Mouse (Mus musculus): ENCODE measurements around the gene Suz12.
"Not testable (repeated sequence)": the region's sequence is repeated elsewhere in the genome, so short reads cannot be mapped to it uniquely, and the experiment has no call there.

Gene Suz12

DNA sequence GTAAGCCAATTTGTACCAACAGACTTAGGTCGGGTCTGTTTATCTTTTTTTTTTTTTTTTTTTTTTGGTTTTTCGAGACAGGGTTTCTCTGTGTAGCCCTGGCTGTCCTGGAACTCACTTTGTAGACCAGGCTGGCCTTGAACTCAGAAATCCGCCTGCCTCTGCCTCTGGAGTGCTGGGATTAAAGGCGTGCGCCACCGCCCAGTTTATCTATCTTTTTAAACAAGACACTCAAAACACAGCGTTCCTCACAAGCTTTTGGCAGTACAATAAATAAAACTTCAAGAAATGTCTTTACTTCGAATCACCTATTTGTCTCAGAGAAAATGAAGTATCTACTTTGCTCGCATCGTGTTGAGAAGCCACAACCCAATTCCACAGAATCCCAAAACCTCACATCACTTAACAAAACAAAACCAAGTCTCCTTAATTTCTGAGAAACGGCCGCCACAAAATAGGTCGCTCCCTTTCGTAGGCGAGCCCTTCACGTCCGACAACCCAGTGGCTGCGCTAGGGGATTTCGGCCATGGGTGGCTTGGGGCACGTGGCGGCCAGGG is 793 bp upstream of the Suz12 start:
- no peak for DNase-seq (ENCODE audit: low read depth)

DNA sequence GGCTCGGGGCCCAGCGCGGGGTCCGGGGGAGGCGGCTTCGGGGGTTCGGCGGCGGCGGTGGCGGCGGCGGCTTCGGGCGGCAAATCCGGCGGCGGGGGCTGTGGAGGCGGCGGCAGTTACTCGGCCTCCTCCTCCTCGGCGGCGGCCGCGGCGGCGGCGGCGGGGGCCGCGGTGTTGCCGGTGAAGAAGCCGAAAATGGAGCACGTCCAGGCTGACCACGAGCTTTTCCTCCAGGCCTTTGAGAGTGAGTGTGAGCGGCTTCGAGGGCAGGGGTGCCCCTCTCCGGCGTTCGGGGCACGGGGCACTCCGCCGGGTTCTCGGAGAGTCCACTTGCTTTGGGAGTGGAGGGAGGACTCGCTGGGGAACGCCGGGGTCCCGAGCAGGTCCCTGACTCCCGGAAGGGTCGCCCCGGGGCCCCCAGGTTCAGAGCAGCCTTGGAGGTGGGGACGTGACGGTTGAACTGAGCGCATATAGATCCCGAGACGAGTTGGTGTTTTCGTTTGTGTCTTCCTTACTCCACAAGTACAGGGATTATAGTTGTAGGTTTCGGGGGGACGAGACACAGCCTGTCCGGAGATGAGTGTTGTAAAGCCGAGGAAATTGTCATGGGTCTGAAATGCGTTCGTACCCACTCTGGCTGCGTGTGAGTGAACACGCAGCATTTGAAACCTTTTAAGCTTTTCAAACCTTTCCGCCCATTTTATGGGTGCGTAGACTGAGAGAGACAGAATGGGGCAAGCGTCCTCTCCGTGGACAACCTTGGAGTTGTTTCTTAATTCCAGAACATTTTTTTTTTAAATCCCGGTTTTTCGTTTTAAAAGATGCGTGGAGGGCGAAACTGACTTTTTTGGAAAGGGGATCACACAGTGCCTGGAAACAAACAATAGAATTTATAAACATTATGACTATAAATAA is 707 bp downstream of the Suz12 start:
- DNase-seq (ENCODE audit: low read depth): no peak

DNA sequence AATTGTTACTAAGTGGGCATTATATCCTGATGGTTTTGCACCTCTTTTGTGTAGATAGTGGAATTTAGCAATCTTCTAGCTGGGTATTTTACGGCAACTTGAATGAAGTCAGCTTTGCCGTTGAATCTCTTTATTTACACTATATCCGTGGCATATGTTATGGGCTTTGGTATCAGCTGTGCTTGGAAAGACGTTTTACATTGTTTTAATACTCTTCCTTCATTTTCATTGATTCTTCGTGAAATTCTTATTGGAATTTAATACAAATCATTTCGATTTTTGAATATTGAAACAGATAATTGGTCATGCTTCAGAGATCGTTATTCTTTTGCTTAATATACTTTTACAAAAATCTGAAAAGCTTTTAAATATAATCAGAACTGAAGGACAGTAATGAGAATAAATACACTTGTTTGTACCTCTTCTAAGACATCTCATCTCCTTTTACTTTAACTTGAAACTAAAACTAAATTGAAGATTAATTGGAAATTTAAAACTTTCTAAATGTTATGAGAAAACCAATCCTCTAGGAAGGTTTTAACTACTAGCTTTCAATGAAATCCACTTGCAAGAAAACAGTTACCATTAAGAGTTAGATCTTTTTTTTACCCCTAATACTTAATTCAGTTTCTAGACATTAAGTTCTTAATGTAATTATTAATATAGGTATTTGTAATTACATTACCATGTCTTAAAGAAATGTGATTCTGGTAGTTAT is 1.5 kb downstream of the Suz12 start:
- DNase-seq (ENCODE audit: low read depth): no peak

DNA sequence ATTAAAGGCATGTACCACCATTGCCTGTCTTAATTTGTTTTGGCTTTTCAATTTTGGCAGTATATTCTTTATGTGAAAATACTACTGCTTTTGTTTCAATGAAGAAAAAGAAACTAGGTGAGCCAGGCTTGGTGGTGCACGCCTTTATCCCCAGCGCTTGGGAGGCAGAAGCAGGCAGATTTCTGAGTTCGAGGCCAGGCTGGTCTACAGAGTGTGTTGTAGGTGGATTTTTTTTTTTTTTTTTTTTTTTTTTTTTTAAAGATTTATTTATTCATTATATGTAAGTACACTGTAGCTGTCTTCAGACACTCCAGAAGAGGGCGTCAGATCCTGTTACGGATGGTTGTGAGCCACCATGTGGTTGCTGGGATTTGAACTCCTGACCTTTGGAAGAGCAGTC is 23.6 kb downstream of the Suz12 start:
- not testable (repeated sequence) for DNase-seq (ENCODE audit: low read depth)

- no peak for DNase-seq (ENCODE audit: low read depth)
Observed at GRCm38 (mm10) chr11:80019792-80020191, 26.9 kb downstream of the Suz12 start.

DNA sequence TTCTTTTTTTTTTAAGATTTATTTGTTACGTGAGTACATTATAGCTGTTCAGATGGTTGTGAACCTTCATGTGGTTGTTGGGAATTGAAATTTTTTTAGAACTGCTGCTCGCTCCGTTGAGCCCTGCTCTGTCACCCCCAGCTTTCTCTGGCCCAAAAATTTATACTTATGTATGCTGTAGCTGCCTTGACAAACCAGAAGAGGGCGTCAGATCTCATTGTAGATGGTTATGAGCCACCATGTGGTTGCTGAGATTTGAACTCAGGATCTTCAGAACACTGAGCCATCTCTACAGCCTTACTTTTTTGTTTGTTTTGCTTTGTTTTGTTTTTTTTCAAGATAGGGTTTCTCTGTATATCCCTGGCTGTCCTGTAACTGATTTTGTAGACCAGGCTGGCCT is 28.4 kb downstream of the Suz12 start:
- DNase-seq (ENCODE audit: low read depth): no peak

DNA sequence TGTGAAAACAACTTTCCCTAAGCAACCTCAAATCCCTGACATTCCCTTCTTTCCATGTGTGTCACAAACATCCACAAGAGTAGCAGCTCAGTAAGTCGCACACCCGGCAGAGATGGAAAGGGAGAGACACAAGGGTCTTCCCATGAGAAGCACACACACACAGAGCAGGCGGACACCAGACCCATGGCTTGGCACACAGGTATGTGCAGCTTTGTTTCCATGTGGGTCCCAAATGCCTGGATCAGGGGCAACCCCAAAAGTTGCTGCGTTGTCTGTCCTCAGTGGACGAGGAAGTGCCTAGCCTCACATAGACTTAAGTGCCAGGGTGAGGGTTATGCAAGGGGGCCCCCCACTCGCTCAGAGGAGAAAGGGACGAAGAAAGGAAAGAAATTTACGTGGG is 44.6 kb downstream of the Suz12 start:
- no peak for DNase-seq (ENCODE audit: low read depth)

GRCm38 (mm10) chr11:80042615-80043418 is 49.9 kb downstream of the Suz12 start:
- DNase-seq (ENCODE audit: low read depth): no peak

GRCm38 (mm10) chr11:80043419-80043817 is 50.5 kb downstream of the Suz12 start:
- DNase-seq (ENCODE audit: low read depth): no peak

- DNase-seq (ENCODE audit: low read depth): no peak
Observed at GRCm38 (mm10) chr11:80046856-80047255, 54.0 kb downstream of the Suz12 start.

DNA sequence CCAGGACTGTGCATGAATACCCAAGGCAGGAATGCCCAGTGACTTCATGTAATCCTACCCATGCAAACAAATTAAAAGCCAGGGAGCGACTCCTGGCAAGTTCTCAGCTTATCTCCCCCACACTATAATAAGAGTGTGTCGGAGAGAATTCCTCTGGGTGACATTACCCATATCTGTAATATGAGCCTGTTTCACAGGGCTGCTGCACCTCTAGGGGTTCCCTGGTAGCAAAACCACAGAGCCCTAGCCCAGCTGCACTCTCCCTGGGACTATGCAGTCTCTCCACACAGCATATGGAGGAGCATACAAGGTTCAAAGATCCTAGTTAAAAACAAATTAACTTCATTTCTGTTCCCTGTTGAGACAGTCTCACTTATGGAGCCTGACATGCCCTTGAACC is 57.2 kb downstream of the Suz12 start:
- peak; percentile 38 for DNase-seq (ENCODE audit: low read depth)

- DNase-seq (ENCODE audit: low read depth): no peak
Observed at GRCm38 (mm10) chr11:80052456-80052855, 59.5 kb downstream of the Suz12 start.

- DNase-seq (ENCODE audit: low read depth): no peak
Observed at GRCm38 (mm10) chr11:80053171-80053570, 60.3 kb downstream of the Suz12 start.

- no peak for DNase-seq (ENCODE audit: low read depth)
Observed at GRCm38 (mm10) chr11:80054659-80055058, 61.8 kb downstream of the Suz12 start.

- peak; percentile 88 for DNase-seq (ENCODE audit: low read depth)
Observed at GRCm38 (mm10) chr11:80056141-80056540, 63.2 kb downstream of the Suz12 start.

- DNase-seq (ENCODE audit: low read depth): peak; percentile 79
Observed at GRCm38 (mm10) chr11:80062159-80062558, 69.3 kb downstream of the Suz12 start.

GRCm38 (mm10) chr11:80066373-80066772 is 73.5 kb downstream of the Suz12 start:
- not testable (repeated sequence) for DNase-seq (ENCODE audit: low read depth)

GRCm38 (mm10) chr11:80067558-80067957 is 74.7 kb downstream of the Suz12 start:
- DNase-seq (ENCODE audit: low read depth): no peak

- no peak for DNase-seq (ENCODE audit: low read depth)
Observed at GRCm38 (mm10) chr11:80069815-80070214, 76.9 kb downstream of the Suz12 start.

GRCm38 (mm10) chr11:80071039-80071438 is 78.1 kb downstream of the Suz12 start:
- DNase-seq (ENCODE audit: low read depth): no peak

- DNase-seq (ENCODE audit: low read depth): no peak
Observed at GRCm38 (mm10) chr11:80072365-80072764, 79.5 kb downstream of the Suz12 start.
